Mouse (Mus musculus): ENCODE data around the gene Tekt3. TPM values are rescaled to one million over a fixed set of nuclear protein-coding genes. Genes with fewer than 3 reads are reported as not detected.

Gene Tekt3
- polyA plus RNA-seq, 1 experiment from 2014 or later, result not detected

DNA sequence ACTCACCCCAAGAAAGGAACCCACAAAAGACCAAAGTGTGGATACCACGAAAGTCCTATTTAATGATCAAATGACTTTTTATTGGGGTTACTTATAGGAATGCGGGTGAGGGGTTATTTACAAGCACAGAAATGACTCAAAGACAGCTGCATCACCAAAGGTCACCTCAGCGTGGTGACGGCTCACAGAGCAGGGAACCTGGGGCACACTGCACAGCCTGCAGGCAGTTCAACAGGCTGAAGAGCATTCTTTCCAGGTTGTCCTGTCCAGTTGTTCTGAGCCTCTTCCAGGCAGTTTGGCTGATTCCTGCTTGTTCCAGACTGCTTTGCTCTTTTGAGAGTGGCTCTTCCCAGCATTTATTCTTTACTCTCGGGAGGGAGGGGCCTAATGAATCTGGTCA lies 55.2 kb downstream of the Tekt3 start:
- Histone ChIP-seq H3K4me3 (no peak overlapping the region), H3K9me3 (replicated peaks) (no peaks in the 10 kb centered on the region), H3K27ac (no peak overlapping the region), H3K4me1 (peaks cover 7% of the 10 kb centered on the region), H3K27me3 (ENCODE audit: low read depth, poor library complexity, severe bottlenecking) (no peaks in the 10 kb centered on the region), H3K36me3 (no peaks in the 10 kb centered on the region)
- no peak for DNase-seq (ENCODE audit: low spot score)
- 93% methylated on average over 5 of the region's 5 CpGs for WGBS

DNA sequence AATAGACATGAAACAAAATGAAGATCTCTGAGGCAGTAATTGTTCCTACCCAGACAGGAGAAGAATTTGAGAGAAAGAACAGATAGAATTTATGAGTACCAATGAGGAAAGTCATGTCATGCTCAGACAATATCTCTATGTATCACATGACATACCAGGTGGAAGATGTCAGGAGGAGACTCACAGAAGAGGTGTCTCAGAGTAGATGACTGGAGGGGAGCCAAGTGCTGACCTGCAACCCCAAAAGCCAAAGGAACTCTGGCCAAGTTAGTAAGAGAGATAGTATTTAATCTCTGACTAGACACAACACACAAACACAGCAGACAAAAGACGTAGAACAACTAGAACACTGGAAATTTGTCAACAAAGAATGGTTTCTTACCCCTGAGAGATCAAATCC lies 55.8 kb downstream of the Tekt3 start:
- Histone ChIP-seq H3K36me3 (no peaks in the 10 kb centered on the region), H3K4me3 (no peak overlapping the region), H3K4me1 (peaks cover 10% of the 10 kb centered on the region), H3K27me3 (ENCODE audit: low read depth, poor library complexity, severe bottlenecking) (no peaks in the 10 kb centered on the region), H3K27ac (no peak overlapping the region), H3K9me3 (replicated peaks) (no peaks in the 10 kb centered on the region)
- WGBS, result 89% methylated on average over 1 of the region's 1 CpGs
- no peak for DNase-seq (ENCODE audit: low spot score)

DNA sequence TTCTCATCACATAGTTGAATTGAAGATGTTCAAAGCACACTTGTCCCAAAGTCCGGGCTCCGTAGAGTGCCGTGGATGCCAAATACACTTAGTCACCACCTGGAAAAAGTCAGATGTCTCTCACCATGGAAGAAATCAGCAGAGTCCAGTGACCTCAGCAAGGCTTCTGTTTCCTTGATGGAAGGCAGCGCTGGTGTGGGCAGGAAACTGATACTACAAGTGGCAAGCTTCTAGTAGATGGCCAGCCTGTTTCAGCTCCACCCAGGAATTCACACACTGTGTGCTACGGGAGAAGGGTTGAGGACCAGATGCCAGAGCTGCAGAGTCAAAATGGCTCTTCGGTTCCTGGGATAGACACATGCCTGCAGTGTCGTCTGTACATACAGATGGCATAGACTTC lies 58.3 kb downstream of the Tekt3 start:
- H3K4me3 ChIP-seq, result no peak overlapping the region
- H3K4me1 ChIP-seq, result peaks cover 30% of the 10 kb centered on the region
- no peak overlapping the region for H3K27ac ChIP-seq
- H3K9me3 ChIP-seq (replicated peaks), result no peaks in the 10 kb centered on the region
- no peak for DNase-seq (ENCODE audit: low spot score)
- H3K36me3 ChIP-seq, result no peaks in the 10 kb centered on the region
- H3K27me3 ChIP-seq (ENCODE audit: low read depth, poor library complexity, severe bottlenecking), result no peaks in the 10 kb centered on the region
- 89% methylated on average over 7 of the region's 7 CpGs for WGBS

DNA sequence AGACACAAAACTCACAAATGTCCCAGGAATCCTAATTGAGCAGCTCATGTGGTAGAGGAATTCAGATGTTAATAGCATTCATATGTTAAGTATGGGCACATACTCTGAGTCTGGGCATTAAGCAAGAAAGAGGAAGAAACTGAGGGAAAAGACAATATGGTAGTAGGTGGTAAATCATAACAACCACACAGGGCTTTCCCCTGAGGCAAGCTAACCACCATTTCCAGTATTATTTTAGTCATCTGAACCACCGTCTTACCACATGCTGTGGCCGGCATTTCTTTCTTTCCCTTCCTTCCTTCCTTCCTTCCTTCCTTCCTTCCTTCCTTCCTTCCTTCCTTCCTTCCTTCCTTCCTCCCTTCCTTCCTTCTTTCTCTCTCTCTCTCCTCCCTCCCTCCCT lies 60.8 kb downstream of the Tekt3 start:
- Histone ChIP-seq H3K4me1 (peaks cover 37% of the 10 kb centered on the region), H3K4me3 (no peak overlapping the region), H3K36me3 (no peaks in the 10 kb centered on the region), H3K9me3 (replicated peaks) (no peaks in the 10 kb centered on the region), H3K27ac (no peak overlapping the region), H3K27me3 (ENCODE audit: low read depth, poor library complexity, severe bottlenecking) (peaks cover 5% of the 10 kb centered on the region; the same call in 1 of the 2 replicates)
- 72% methylated on average over 2 of the region's 2 CpGs for WGBS
- DNase-seq (ENCODE audit: low spot score), result no peak

DNA sequence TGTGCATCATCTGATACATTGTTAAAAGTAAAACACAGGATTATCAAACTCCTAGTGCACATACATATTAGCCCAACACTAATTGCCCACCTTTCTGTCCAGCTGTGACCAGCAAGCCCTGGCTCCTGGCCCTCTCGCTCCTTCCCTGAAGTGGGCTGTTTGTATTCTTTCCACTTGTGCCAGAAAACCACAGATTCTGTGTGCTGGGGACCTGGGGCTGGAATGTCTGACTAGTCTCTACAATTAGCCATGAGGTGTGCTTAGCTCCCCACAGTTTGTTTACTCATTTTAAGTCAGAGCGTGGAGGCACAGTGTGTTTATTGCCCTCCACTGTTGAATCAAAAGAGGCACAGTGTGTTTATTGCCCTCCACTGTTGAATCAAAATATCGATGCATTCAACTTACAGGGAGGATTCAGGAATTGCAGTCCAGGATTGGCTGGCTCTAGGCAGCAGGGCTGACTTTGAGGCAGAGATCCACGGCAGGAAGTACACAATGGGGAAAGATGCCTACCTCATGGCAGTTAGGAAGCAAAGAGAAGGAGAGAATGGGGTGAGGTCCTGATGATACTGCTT lies 61.4 kb downstream of the Tekt3 start:
- Histone ChIP-seq H3K27ac (peak overlapping the region; percentile 53), H3K4me1 (peaks cover 37% of the 10 kb centered on the region), H3K4me3 (no peak overlapping the region), H3K9me3 (replicated peaks) (no peaks in the 10 kb centered on the region), H3K27me3 (ENCODE audit: low read depth, poor library complexity, severe bottlenecking) (peaks cover 11% of the 10 kb centered on the region; the same call in 1 of the 2 replicates), H3K36me3 (no peaks in the 10 kb centered on the region)
- DNase-seq (ENCODE audit: low spot score), result no peak
- 63% methylated on average over 4 of the region's 4 CpGs for WGBS

DNA sequence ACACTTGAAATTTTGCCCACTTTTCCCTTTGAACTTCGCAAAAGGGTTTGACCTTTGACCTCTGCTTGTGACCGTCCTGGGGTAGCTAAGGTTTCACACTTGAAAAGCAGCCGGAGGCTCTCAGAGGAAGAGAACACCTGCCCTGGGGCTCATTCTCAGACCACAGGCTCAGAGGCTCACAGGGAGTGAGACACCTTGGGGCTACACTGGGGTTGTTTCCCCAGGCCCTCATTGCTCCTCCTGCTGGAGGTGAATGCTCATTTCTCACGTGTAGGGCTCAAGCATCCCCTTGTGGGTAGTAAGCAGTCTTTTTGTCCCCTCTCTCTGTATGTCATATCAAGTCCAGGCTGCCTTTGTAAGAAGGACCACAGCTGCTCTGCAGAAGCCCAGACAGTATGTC lies 62.9 kb downstream of the Tekt3 start:
- H3K27ac ChIP-seq, result peak overlapping the region; percentile 73

DNA sequence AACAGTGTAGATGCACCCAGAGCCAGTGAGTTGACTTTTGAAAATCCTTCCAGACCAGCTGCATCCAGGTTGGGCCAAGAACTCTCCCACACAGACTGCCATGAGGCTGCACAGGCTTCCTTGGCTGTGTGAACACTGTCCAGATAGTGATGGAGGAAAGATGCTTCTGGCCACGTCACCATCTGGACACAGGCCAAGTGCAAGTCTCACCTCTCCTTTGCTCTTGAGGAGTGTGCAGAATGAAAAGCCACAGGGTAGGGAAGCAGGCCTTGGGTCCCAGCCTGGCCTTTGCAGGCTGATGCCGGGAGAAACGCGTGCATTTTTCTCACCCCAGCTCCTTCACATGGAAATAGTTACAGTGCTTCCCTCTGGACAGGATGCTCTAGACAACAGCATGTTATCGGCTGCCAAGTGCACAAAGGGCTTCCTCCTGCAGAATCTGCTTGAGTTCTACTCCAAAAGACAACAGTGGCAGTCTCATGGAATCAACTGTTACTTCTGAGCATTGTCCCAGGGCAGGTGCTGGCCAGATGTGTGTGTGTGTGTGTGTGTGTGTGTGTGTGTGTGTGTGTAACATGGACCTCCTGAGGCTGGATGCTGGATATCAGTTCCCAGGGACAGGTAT lies 64.5 kb downstream of the Tekt3 start:
- 80% methylated on average over 5 of the region's 5 CpGs for WGBS

More for the DNA sequence above, 62.9 kb downstream of the Tekt3 start:
- no peak overlapping the region for H3K4me3 ChIP-seq
- 1% methylated on average over 4 of the region's 4 CpGs for WGBS
- peak; percentile 51 for DNase-seq (ENCODE audit: low spot score)
- peaks cover 22% of the 10 kb centered on the region for H3K27me3 ChIP-seq (ENCODE audit: low read depth, poor library complexity, severe bottlenecking)
- H3K36me3 ChIP-seq, result no peaks in the 10 kb centered on the region
- H3K4me1 ChIP-seq, result peaks cover 39% of the 10 kb centered on the region
- no peaks in the 10 kb centered on the region for H3K9me3 ChIP-seq (replicated peaks)

DNA sequence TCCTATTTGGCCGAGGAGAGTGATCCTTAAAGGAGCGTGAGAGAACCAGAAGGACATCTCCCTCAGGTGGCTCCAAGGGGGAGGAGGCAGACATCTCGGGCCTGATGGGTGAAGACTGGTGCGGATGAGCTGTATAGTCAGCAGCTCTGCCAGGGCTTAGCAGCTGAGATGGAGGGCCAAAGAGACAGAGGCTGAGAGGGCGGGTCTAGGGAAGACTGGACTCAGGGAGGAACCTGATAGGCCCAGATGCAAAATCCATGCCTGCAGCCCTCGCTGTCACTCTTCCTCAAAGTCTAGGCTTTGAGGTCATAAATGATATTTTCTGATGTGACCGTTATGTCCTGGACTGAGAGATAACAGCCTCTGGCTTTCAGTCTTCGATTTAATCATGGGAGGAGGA lies 65.5 kb downstream of the Tekt3 start:
- no peak for DNase-seq (ENCODE audit: low spot score)
- WGBS, result 71% methylated on average over 8 of the region's 8 CpGs
- peaks cover 64% of the 10 kb centered on the region for H3K4me1 ChIP-seq
- H3K9me3 ChIP-seq (replicated peaks), result no peaks in the 10 kb centered on the region
- no peak overlapping the region for H3K27ac ChIP-seq
- H3K36me3 ChIP-seq, result no peaks in the 10 kb centered on the region
- peaks cover 48% of the 10 kb centered on the region for H3K27me3 ChIP-seq (ENCODE audit: low read depth, poor library complexity, severe bottlenecking)
- no peak overlapping the region for H3K4me3 ChIP-seq

More for the DNA sequence above, 64.5 kb downstream of the Tekt3 start:
- Histone ChIP-seq H3K4me1 (peaks cover 55% of the 10 kb centered on the region), H3K9me3 (replicated peaks) (no peaks in the 10 kb centered on the region), H3K27ac (peak overlapping the region; percentile 64), H3K36me3 (no peaks in the 10 kb centered on the region), H3K27me3 (ENCODE audit: low read depth, poor library complexity, severe bottlenecking) (peaks cover 38% of the 10 kb centered on the region), H3K4me3 (no peak overlapping the region)
- no peak for DNase-seq (ENCODE audit: low spot score)

DNA sequence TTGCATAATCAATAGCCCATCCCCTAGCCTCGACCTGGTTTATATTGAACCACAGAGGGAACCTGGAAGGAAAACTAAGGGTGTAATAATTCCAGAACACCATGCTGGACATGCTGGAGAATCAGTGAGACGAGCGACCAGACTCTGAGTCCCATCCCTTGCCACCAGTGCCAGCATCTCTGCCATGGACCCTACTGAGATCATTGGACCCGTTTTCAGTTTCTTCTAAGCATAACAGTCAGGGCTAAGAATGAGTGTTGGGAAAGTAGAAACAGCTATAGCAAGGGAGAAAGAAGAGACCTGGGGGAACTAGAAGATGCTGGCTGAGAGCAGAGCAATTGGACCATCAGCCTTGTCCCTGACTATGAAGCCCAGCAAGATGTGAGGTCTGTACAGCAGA lies 66.1 kb downstream of the Tekt3 start:
- peaks cover 66% of the 10 kb centered on the region for H3K4me1 ChIP-seq
- 82% methylated on average over 4 of the region's 4 CpGs for WGBS

DNA sequence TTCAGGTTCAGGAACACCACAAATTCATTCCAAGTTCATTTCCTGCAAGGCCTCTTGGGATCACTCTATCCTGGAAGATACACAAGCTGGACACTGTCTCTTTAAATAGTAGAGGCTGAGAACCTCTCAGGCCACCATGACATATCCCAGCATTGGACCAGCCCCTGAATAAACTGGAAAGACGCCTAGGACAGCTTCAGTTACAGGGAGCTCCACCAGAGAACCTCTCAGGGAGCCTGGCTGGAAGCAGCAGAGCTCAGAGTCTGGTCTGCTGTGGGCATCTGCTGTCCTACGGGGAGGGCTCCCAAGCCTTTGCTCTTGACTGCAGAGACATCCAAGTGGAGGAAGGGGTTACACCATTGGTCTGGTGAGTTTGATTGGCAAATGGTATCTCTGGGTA lies 67.3 kb downstream of the Tekt3 start, which contains the start of gene Pmp22:
Gene Pmp22, plus strand, starts transcription at position 199 of the 400 bp plus-strand sequence.
- Histone ChIP-seq H3K27me3 (ENCODE audit: low read depth, poor library complexity, severe bottlenecking) (peaks cover 61% of the 10 kb centered on the region), H3K4me3 (no peak within 1 kb of the TSS), H3K4me1 (peaks cover 63% of the 10 kb centered on the region), H3K9me3 (replicated peaks) (no peaks in the 10 kb centered on the region), H3K27ac (no peak within 1 kb of the TSS), H3K36me3 (no peaks in the 10 kb centered on the region)
- no peak for DNase-seq (ENCODE audit: low spot score)
- 73% methylated on average over 2 of the region's 2 CpGs for WGBS

More for the DNA sequence above, 66.1 kb downstream of the Tekt3 start:
- H3K9me3 ChIP-seq (replicated peaks), result no peaks in the 10 kb centered on the region
- no peak overlapping the region for H3K27ac ChIP-seq
- peaks cover 54% of the 10 kb centered on the region for H3K27me3 ChIP-seq (ENCODE audit: low read depth, poor library complexity, severe bottlenecking)
- H3K36me3 ChIP-seq, result no peaks in the 10 kb centered on the region
- DNase-seq (ENCODE audit: low spot score), result no peak
- no peak overlapping the region for H3K4me3 ChIP-seq

DNA sequence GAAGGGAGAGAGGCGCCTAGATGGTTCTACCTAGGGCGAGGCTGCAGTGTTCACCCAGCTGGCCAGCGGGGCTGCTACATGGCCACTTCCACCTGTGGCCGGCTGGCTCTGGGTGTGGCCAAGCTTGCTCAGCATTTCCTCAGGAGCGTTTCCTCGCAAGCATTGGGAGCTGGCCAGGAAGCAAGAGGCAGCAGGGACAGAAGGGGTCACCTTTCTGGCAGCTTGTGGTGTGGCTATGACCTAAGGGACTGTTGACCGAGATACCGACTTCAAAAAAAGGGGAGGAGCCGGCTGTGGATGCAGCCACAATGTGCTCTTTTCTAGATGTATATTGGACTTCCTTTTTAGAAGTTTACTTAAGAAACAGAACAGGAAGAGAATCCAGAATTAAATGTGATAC lies 67.9 kb downstream of the Tekt3 start:
- no peak overlapping the region for H3K27ac ChIP-seq
- peaks cover 67% of the 10 kb centered on the region for H3K27me3 ChIP-seq (ENCODE audit: low read depth, poor library complexity, severe bottlenecking)
- WGBS, result 54% methylated on average over 9 of the region's 9 CpGs
- no peak for DNase-seq (ENCODE audit: low spot score)
- H3K9me3 ChIP-seq (replicated peaks), result no peaks in the 10 kb centered on the region
- H3K4me3 ChIP-seq, result no peak overlapping the region
- no peaks in the 10 kb centered on the region for H3K36me3 ChIP-seq
- H3K4me1 ChIP-seq, result peaks cover 60% of the 10 kb centered on the region

DNA sequence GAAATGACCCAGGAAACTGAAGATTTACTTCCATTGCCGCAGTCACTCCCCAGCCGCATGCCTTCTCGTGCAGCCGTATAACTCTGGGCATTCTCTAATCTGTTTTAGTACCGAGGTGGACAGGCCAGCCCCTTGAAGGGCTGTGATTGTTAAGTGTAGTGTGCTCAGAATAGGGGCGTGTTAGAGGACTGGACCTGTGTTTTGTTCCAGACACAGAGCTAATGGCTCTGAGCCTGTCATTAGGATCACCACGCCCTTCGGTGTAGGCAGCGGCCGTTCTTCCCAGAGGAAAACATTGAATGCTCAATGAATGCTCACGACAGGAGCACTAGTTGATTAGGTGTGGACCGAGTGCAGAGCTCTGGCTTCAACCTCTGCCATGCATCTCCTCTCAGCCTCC lies 68.4 kb downstream of the Tekt3 start:
- Histone ChIP-seq H3K4me3 (no peak overlapping the region), H3K27me3 (ENCODE audit: low read depth, poor library complexity, severe bottlenecking) (peaks cover 72% of the 10 kb centered on the region), H3K9me3 (replicated peaks) (no peaks in the 10 kb centered on the region), H3K27ac (no peak overlapping the region), H3K4me1 (peaks cover 60% of the 10 kb centered on the region), H3K36me3 (no peaks in the 10 kb centered on the region)
- WGBS, result 40% methylated on average over 12 of the region's 12 CpGs
- no peak for DNase-seq (ENCODE audit: low spot score)

DNA sequence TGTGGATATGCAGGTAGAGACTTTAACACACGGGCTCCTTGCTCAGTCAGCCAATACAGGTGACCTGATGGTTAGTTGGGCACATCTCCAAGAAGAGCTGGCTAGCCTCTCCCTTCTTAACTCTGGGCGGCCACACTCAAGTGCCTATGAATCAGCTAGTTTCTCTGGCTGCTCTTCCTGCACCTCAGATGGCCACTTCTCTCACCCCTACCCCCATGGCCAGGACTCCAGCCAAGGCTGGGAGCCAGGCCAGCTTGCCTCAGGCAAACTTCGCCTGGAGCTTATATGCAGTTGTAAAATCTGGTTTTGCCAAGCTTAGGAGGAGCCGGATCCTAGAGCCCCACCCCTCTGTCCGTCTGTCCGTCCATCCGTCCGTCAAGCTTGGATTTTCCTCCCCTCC lies 69.0 kb downstream of the Tekt3 start:
- Histone ChIP-seq H3K4me3 (peak overlapping the region; percentile 67), H3K4me1 (peaks cover 61% of the 10 kb centered on the region), H3K27ac (no peak overlapping the region), H3K9me3 (replicated peaks) (no peaks in the 10 kb centered on the region), H3K27me3 (ENCODE audit: low read depth, poor library complexity, severe bottlenecking) (peaks cover 73% of the 10 kb centered on the region), H3K36me3 (no peaks in the 10 kb centered on the region)
- WGBS, result 52% methylated on average over 8 of the region's 8 CpGs
- no peak for DNase-seq (ENCODE audit: low spot score)
